Mouse (Mus musculus) MEL (cell line): ENCODE measurements around the gene Chil1. TPM values are rescaled to one million over a fixed set of nuclear protein-coding genes. Genes with fewer than 3 reads are reported as not detected.
A peak's percentile ranks its signal among the peaks of the same experiment; 100 is the strongest.

ENCODE experiments used
- DNase-seq: peaks from one replicate; pipeline ENCODE4 v3.0.0; 2011; ENCODE audit warnings: low read depth, low spot score
- H3K27ac ChIP-seq: 2 replicates; pipeline ENCODE4 v1.5.1; 2012; ENCODE audit warnings: low read depth, mild to moderate bottlenecking, control low read depth, low read length, moderate library complexity; ENCODE audit not compliant: control insufficient read depth
- H3K27me3 ChIP-seq, 2 experiments: fragments of 150-350 bp in 1 of 2; sonication (generic) in 1 of 2; 2 replicates each; pipeline ENCODE4 v1.6.1; 2012; ENCODE audit warnings: low read length in 2 of 2, mild to moderate bottlenecking in 2 of 2, improper control_type of control experiment in 1 of 2, moderate library complexity in 1 of 2; ENCODE audit not compliant: insufficient read depth in 2 of 2, control insufficient read depth in 1 of 2
- H3K36me3 ChIP-seq, 2 experiments: 2 replicates each; pipeline ENCODE4 v1.6.1; 2012 to 2014; ENCODE audit warnings: low read length in 2 of 2, improper control_type of control experiment in 1 of 2, inconsistent platforms in 1 of 2, mild to moderate bottlenecking in 1 of 2; ENCODE audit not compliant: insufficient read depth in 2 of 2, control insufficient read depth in 1 of 2
- H3K4me1 ChIP-seq, 2 experiments: fragments of 150-350 bp in 1 of 2; sonication (generic) in 1 of 2; 2 replicates each; pipeline ENCODE4 v1.6.1; 2012; ENCODE audit warnings: low read length in 2 of 2, improper control_type of control experiment in 1 of 2, mild to moderate bottlenecking in 1 of 2; ENCODE audit not compliant: insufficient read depth in 2 of 2, control insufficient read depth in 1 of 2
- H3K4me3 ChIP-seq, 2 experiments: fragments of 150-350 bp in 1 of 2; sonication (generic) in 1 of 2; 2 replicates each; pipeline ENCODE4 v1.5.1; 2012; ENCODE audit warnings: low read depth in 2 of 2, low read length in 2 of 2, mild to moderate bottlenecking in 2 of 2, moderate library complexity in 2 of 2, control low read depth in 1 of 2, improper control_type of control experiment in 1 of 2; ENCODE audit not compliant: control insufficient read depth in 1 of 2, insufficient read depth in 1 of 2
- H3K79me2 ChIP-seq: 2 replicates; pipeline ENCODE4 v1.6.1; 2012; ENCODE audit warnings: mild to moderate bottlenecking, low read length, moderate library complexity; ENCODE audit not compliant: control insufficient read depth, poor library complexity, insufficient read depth
- H3K9ac ChIP-seq: 2 replicates; pipeline ENCODE4 v1.6.1; 2012; ENCODE audit warnings: low read depth, mild to moderate bottlenecking, control low read depth, low read length, moderate library complexity; ENCODE audit not compliant: control insufficient read depth, poor library complexity, severe bottlenecking
- H3K9me3 ChIP-seq: fragments of 150-350 bp; sonication (generic); replicated peaks from 2 replicates; pipeline ENCODE4 v1.6.1; 2012; ENCODE audit warnings: mild to moderate bottlenecking, low read length, improper control_type of control experiment, moderate library complexity; ENCODE audit not compliant: insufficient read depth
- CHD2 ChIP-seq: IDR thresholded peaks from 2 replicates; pipeline ENCODE4 v1.6.1; 2011; ENCODE audit warnings: low read length, improper control_type of control experiment
- CTCF ChIP-seq, 3 experiments: IDR thresholded peaks in 2 of 3; conservative IDR thresholded peaks in 1 of 3; 2 replicates each; pipeline ENCODE4 v1.5.1; 2011 to 2012; ENCODE audit warnings: low read length in 3 of 3, low read depth in 2 of 3, mild to moderate bottlenecking in 2 of 3, improper control_type of control experiment in 1 of 3, inconsistent platforms in 1 of 3, mixed read lengths in 1 of 3, moderate library complexity in 1 of 3; ENCODE audit not compliant: control insufficient read depth in 1 of 3, insufficient read depth in 1 of 3, poor library complexity in 1 of 3, severe bottlenecking in 1 of 3
- E2F4 ChIP-seq: IDR thresholded peaks from 2 replicates; pipeline ENCODE4 v1.6.1; 2011; ENCODE audit warnings: low read depth, low read length, improper control_type of control experiment, borderline replicate concordance
- ELF1 ChIP-seq: IDR thresholded peaks from 2 replicates; pipeline ENCODE4 v1.6.1; 2014; ENCODE audit warnings: low read depth, mild to moderate bottlenecking, inconsistent platforms, low read length, improper control_type of control experiment, moderate library complexity
- EP300 ChIP-seq, 2 experiments: IDR thresholded peaks; 2 replicates each; pipeline ENCODE4 v1.6.1; 2011; ENCODE audit warnings: improper control_type of control experiment in 2 of 2, low read length in 2 of 2, low read depth in 1 of 2, mild to moderate bottlenecking in 1 of 2
- ETS1 ChIP-seq: IDR thresholded peaks from 2 replicates; pipeline ENCODE4 v1.6.1; 2012; ENCODE audit warnings: low read depth, mild to moderate bottlenecking, inconsistent platforms, low read length, improper control_type of control experiment, moderate library complexity
- GABPA ChIP-seq: IDR thresholded peaks from 2 replicates; pipeline ENCODE4 v1.6.1; 2012; ENCODE audit warnings: low read depth, mild to moderate bottlenecking, inconsistent platforms, low read length, improper control_type of control experiment, moderate library complexity
- GATA1 ChIP-seq: IDR thresholded peaks from 2 replicates; pipeline ENCODE4 v1.6.1; 2011; ENCODE audit warnings: low read depth, low read length, improper control_type of control experiment
- HCFC1 ChIP-seq: IDR thresholded peaks from 2 replicates; pipeline ENCODE4 v1.6.1; 2012; ENCODE audit warnings: low read depth, mild to moderate bottlenecking, inconsistent platforms, low read length, improper control_type of control experiment, moderate library complexity
- JUND ChIP-seq: IDR thresholded peaks from 2 replicates; pipeline ENCODE4 v1.6.1; 2011; ENCODE audit warnings: low read depth, mild to moderate bottlenecking, improper control_type of control experiment, low read length
- KAT2A ChIP-seq: conservative IDR thresholded peaks from 2 replicates; pipeline ENCODE4 v1.6.1; 2012; ENCODE audit warnings: low read depth, low read length, improper control_type of control experiment, inconsistent platforms
- MAZ ChIP-seq: IDR thresholded peaks from 2 replicates; pipeline ENCODE4 v1.6.1; 2012; ENCODE audit warnings: low read depth, mild to moderate bottlenecking, inconsistent platforms, low read length, improper control_type of control experiment
- MXI1 ChIP-seq: IDR thresholded peaks from 2 replicates; pipeline ENCODE4 v1.6.1; 2011; ENCODE audit warnings: mild to moderate bottlenecking, low read depth, low read length, improper control_type of control experiment
- MYB ChIP-seq: IDR thresholded peaks from 2 replicates; pipeline ENCODE4 v1.6.1; 2011; ENCODE audit warnings: mild to moderate bottlenecking, low read depth, low read length, improper control_type of control experiment
- MYC ChIP-seq: IDR thresholded peaks from 2 replicates; pipeline ENCODE4 v1.6.1; 2011; ENCODE audit warnings: low read depth, mild to moderate bottlenecking, low read length, improper control_type of control experiment, moderate library complexity
- NRF1 ChIP-seq: IDR thresholded peaks from 2 replicates; pipeline ENCODE4 v1.6.1; 2014; ENCODE audit warnings: low read depth, mild to moderate bottlenecking, inconsistent platforms, low read length, improper control_type of control experiment, moderate library complexity; ENCODE audit not compliant: poor library complexity, insufficient read depth, severe bottlenecking
- POLR2A ChIP-seq, 2 experiments: IDR thresholded peaks; 2 replicates each; pipeline ENCODE4 v1.6.1; 2011 to 2012; ENCODE audit warnings: low read length in 2 of 2, mild to moderate bottlenecking in 2 of 2, control low read depth in 1 of 2, improper control_type of control experiment in 1 of 2, low read depth in 1 of 2, moderate library complexity in 1 of 2; ENCODE audit not compliant: control insufficient read depth in 1 of 2, insufficient read depth in 1 of 2, poor library complexity in 1 of 2
- POLR2AphosphoS2 ChIP-seq: IDR thresholded peaks from 2 replicates; pipeline ENCODE4 v1.6.1; 2011; ENCODE audit warnings: low read length, improper control_type of control experiment
- POLR2AphosphoS5 ChIP-seq: IDR thresholded peaks from 2 replicates; pipeline ENCODE4 v1.6.1; 2012; ENCODE audit warnings: low read depth, borderline replicate concordance, mild to moderate bottlenecking, inconsistent platforms, low read length, moderate library complexity, mixed read lengths
- RCOR1 ChIP-seq: IDR thresholded peaks from 2 replicates; pipeline ENCODE4 v1.6.1; 2012; ENCODE audit warnings: low read depth, mild to moderate bottlenecking, inconsistent platforms, low read length, improper control_type of control experiment
- SMC3 ChIP-seq: IDR thresholded peaks from 2 replicates; pipeline ENCODE4 v1.6.1; 2011; ENCODE audit warnings: low read depth, low read length, improper control_type of control experiment
- TAL1 ChIP-seq: IDR thresholded peaks from 2 replicates; pipeline ENCODE4 v1.6.1; 2012; ENCODE audit warnings: mild to moderate bottlenecking, inconsistent platforms, low read length, moderate library complexity, mixed read lengths
- TBP ChIP-seq: IDR thresholded peaks from 2 replicates; pipeline ENCODE4 v1.8.0; 2011; ENCODE audit warnings: low read depth, low read length, improper control_type of control experiment
- TCF12 ChIP-seq: IDR thresholded peaks from 2 replicates; pipeline ENCODE4 v1.6.1; 2014; ENCODE audit warnings: low read depth, mild to moderate bottlenecking, inconsistent platforms, low read length, improper control_type of control experiment, moderate library complexity
- UBTF ChIP-seq: IDR thresholded peaks from 2 replicates; pipeline ENCODE4 v1.6.1; 2012; ENCODE audit warnings: low read depth, mild to moderate bottlenecking, inconsistent platforms, low read length, improper control_type of control experiment, moderate library complexity, borderline replicate concordance; ENCODE audit not compliant: insufficient read depth
- USF1 ChIP-seq: IDR thresholded peaks from 2 replicates; pipeline ENCODE4 v1.6.1; 2014; ENCODE audit warnings: low read depth, mild to moderate bottlenecking, inconsistent platforms, low read length, improper control_type of control experiment, moderate library complexity
- ZMIZ1 ChIP-seq: IDR thresholded peaks from 2 replicates; pipeline ENCODE4 v1.6.1; 2012; ENCODE audit warnings: low read depth, mild to moderate bottlenecking, inconsistent platforms, low read length, improper control_type of control experiment, moderate library complexity
- ZNF384 ChIP-seq: IDR thresholded peaks from 2 replicates; pipeline ENCODE4 v1.6.1; 2012; ENCODE audit warnings: low read depth, mild to moderate bottlenecking, inconsistent platforms, low read length, improper control_type of control experiment
- polyA plus RNA-seq, 2 experiments: library from polyadenylated mRNA; stranded (reverse) in 1 of 2; unstranded in 1 of 2; fragments of >175 nt in 1 of 2; fragments of >200 nt in 1 of 2; gene quantifications; 2 replicates each; pipeline versions ENCODE4 v1.2.1 to v1.2.4; 2012; ENCODE audit warnings: low replicate concordance in 2 of 2, low read depth in 1 of 2; ENCODE audit not compliant: insufficient read length in 2 of 2, insufficient read depth in 1 of 2, missing spikeins in 1 of 2
- total RNA-seq: library from RNA; depleted of rRNA; stranded (reverse); fragments of 300-350 nt; gene quantifications from 2 replicates; pipeline ENCODE4 v1.2.3, GENCODE M21; 2012

Gene Chil1
- total and polyA plus RNA-seq, 3 experiments = not detected

GRCm38 (mm10) chr1:134212351-134212750 lies 30.4 kb downstream of the Chil1 start:
- TF ChIP-seq ETS1 = no peak
- no peak for TF ChIP-seq POLR2AphosphoS5
- TF ChIP-seq KAT2A = no peak
- TF ChIP-seq NRF1 = no peak
- no peak for TF ChIP-seq CHD2
- TF ChIP-seq ZMIZ1 = no peak
- TF ChIP-seq MXI1 = no peak
- TF ChIP-seq, all 39 proteins: peak for 0
- Histone ChIP-seq H3K9ac (no peak overlapping the region), H3K27ac (no peak overlapping the region), H3K9me3 (no peaks in the 10 kb centered on the region), H3K27me3 (0 out of 4 replicates have a peak, but pooled peaks cover 0 to 1% of the 10 kb centered on the region in 2 experiments), H3K79me2 (no peaks in the 10 kb centered on the region), H3K36me3 (no peaks in the 10 kb centered on the region; a peak in 1 of 4 replicates), H3K4me1 (peaks cover 2 to 12% of the 10 kb centered on the region in 2 experiments; a peak in 3 of 4 replicates), H3K4me3 (no peak overlapping the region)
- no peak for DNase-seq

GRCm38 (mm10) chr1:134213405-134213804 lies 31.4 kb downstream of the Chil1 start:
- Histone ChIP-seq H3K27me3 (0 out of 4 replicates have a peak, but pooled peaks cover 0 to 1% of the 10 kb centered on the region in 2 experiments), H3K27ac (no peak overlapping the region; the same call in 1 of the 2 replicates), H3K4me1 (peaks cover 2 to 12% of the 10 kb centered on the region in 2 experiments; a peak in 3 of 4 replicates), H3K9ac (peak overlapping the region; percentile 44; the same call in 1 of the 2 replicates), H3K9me3 (no peaks in the 10 kb centered on the region), H3K79me2 (no peaks in the 10 kb centered on the region), H3K36me3 (no peaks in the 10 kb centered on the region; a peak in 1 of 4 replicates), H3K4me3 (peak overlapping the region in 1 of 2 experiments; percentile 2; a peak in 2 of 4 replicates)
- DNase-seq = peak; percentile 81
- TF ChIP-seq EP300 (IDR thresholded peaks at IDR 0.05; ENCODE audit: low read depth in 1 of 2, low read length in 2 of 2) (peak; percentile 74 to 79; a peak in 3 of 4 replicates), MYB (no peak), POLR2AphosphoS5 (no peak), UBTF (no peak), RCOR1 (peak; percentile 70; the same call in 1 of the 2 replicates), TCF12 (peak; percentile 75), MXI1 (no peak), ZNF384 (no peak), POLR2AphosphoS2 (no peak), E2F4 (no peak), ELF1 (peak; percentile 44; the same call in 1 of the 2 replicates), GATA1 (peak; percentile 73), POLR2A (IDR thresholded peaks at IDR 0.05; ENCODE audit: control insufficient read depth in 1 of 2, insufficient read depth in 1 of 2, low read depth in 1 of 2, low read length in 2 of 2, poor library complexity in 1 of 2) (no peak), TAL1 (peak; percentile 5; the same call in 1 of the 2 replicates), MYC (0 out of 2 replicates have a peak, but pooled peaks have one; percentile 30), JUND (no peak), SMC3 (no peak), CTCF (IDR thresholded peaks at IDR 0.05 in 2 of 3, conservative IDR thresholded peaks at IDR 0.05 in 1 of 3; ENCODE audit: control insufficient read depth in 1 of 3, insufficient read depth in 1 of 3, low read depth in 2 of 3, low read length in 3 of 3, poor library complexity in 1 of 3, severe bottlenecking in 1 of 3) (no peak), GABPA (no peak), USF1 (no peak), TBP (peak; percentile 68), ETS1 (peak; percentile 71), MAZ (no peak), HCFC1 (0 out of 2 replicates have a peak, but pooled peaks have one; percentile 14)
